Comparison of ENCODE assay signal across 10 mouse cellular contexts in genomic region chr7:30443696-30444095, GRCm38 (mm10). TPM values are rescaled to one million over a fixed set of nuclear protein-coding genes. Genes with fewer than 3 reads are reported as not detected.
A peak's percentile ranks its signal among the peaks of the same experiment; 100 is the strongest.
DNase-seq lines count a peak whose midpoint lies in the region; ATAC-seq lines count a peak whose summit lies in the region.
"Had no signal": no experiment of that assay in that cellular context is flagged by ENCODE, and none has a peak within 500 bp of the region (broad histone marks: within the 10 kb centered on the region; RNA-seq: fewer than 3 reads in every experiment).

No protein-coding gene starts in this region.

- H3K9ac ChIP-seq in forebrain, embryonic 13.5 days = peak overlapping the region; percentile 92; the same call in 1 of the 2 replicates
- H3K9ac ChIP-seq in liver, embryonic 13.5 days = no peak overlapping the region

- H3K27me3 ChIP-seq in forebrain, embryonic 13.5 days = no peaks in the 10 kb centered on the region
- peaks cover 55% of the 10 kb centered on the region for H3K27me3 ChIP-seq in liver, embryonic 13.5 days

- DNase-seq in embryo, embryonic 10.5 days (ENCODE audit: low spot score) = peak; percentile 51
- DNase-seq in embryo, embryonic 10 days (ENCODE audit: low spot score) = no peak
- peak; percentile 56 for DNase-seq in CD4-positive helper T cell, adult 2 months (ENCODE audit: low read depth, low spot score)
- DNase-seq in liver, embryonic 13.5 days = no peak
- no peak for DNase-seq in gastrocnemius, postnatal 25 days
- DNase-seq in left cerebral cortex, postnatal 25 days (ENCODE audit: low spot score in 2 of 2) = no peak
- no peak for DNase-seq in right cerebral cortex, postnatal 25 days

- H3K4me2 ChIP-seq in forebrain, embryonic 13.5 days = peak overlapping the region; percentile 86
- peak overlapping the region; percentile 73; the same call in 1 of the 2 replicates for H3K4me2 ChIP-seq in liver, embryonic 13.5 days

- H3K27ac ChIP-seq in forebrain, embryonic 13.5 days = peak overlapping the region; percentile 92; the same call in 1 of the 2 replicates
- H3K27ac ChIP-seq in liver, embryonic 13.5 days = no peak overlapping the region

- H3K4me3 ChIP-seq in forebrain, embryonic 13.5 days = peak overlapping the region; percentile 67
- H3K4me3 ChIP-seq in liver, embryonic 13.5 days (replicated peaks) = no peak overlapping the region

- no peak for ATAC-seq in forebrain, embryonic 13.5 days
- no peak for ATAC-seq in liver, embryonic 13.5 days (ENCODE audit: low read depth)

- 20% methylated on average over 9 of the region's 9 CpGs for WGBS in forebrain, embryonic 13.5 days
- WGBS in liver, embryonic 13.5 days (ENCODE audit: insufficient replicate concordance) = 13% methylated on average over 9 of the region's 9 CpGs

- peaks cover 21% of the 10 kb centered on the region for H3K4me1 ChIP-seq in forebrain, embryonic 13.5 days
- peaks cover 16% of the 10 kb centered on the region for H3K4me1 ChIP-seq in liver, embryonic 13.5 days (replicated peaks)

- intact Hi-C loops in left cerebral cortex, postnatal 25 days (cut with DNase I) = loop anchor here (2.0 to 5.0 kb wide), 2 partner anchors 49 to 115 kb away; partner anchors contain the start of genes Lin37 and Prodh2

- H3K9me3 ChIP-seq in forebrain, embryonic 13.5 days (replicated peaks) = no peaks in the 10 kb centered on the region
- H3K9me3 ChIP-seq in liver, embryonic 13.5 days (replicated peaks) = peaks cover 4% of the 10 kb centered on the region; the same call in 1 of the 2 replicates

- peaks cover 46% of the 10 kb centered on the region for H3K36me3 ChIP-seq in forebrain, embryonic 13.5 days (ENCODE audit: poor library complexity, severe bottlenecking)
- no peaks in the 10 kb centered on the region for H3K36me3 ChIP-seq in liver, embryonic 13.5 days

RNA-seq across cellular contexts. Expression of gene Aplp1, which starts 1.6 kb away (rescaled TPM):
- 306 and 329 TPM in 2 replicates for polyA plus RNA-seq in forebrain, embryonic 13.5 days (2015; fragmentation: Nextera tagmentation; extraction: Ambion mirVana)
- 4.6 and 4.7 TPM in 2 replicates for polyA plus RNA-seq in liver, embryonic 13.5 days (2015; fragmentation: Nextera tagmentation; extraction: Ambion mirVana)
- total RNA-seq in gastrocnemius, postnatal 25 days (2021) = under 1 TPM; 0.72 to 0.95 TPM
- total RNA-seq in left cerebral cortex, postnatal 25 days (2021) = 1,000 to 10,000 TPM; 1,270 to 1,289 TPM
- total RNA-seq: hematopoietic stem cell, adult 5-6 weeks; monocyte, adult 5-6 weeks had no signal

RNA-seq across cellular contexts. Expression of gene Kirrel2, which starts 13.8 kb away (rescaled TPM):
- polyA plus RNA-seq in forebrain, embryonic 13.5 days (2015; fragmentation: Nextera tagmentation; extraction: Ambion mirVana) = 0.36 and 0.65 TPM in 2 replicates
- 0.16 and 0.20 TPM in 2 replicates for polyA plus RNA-seq in liver, embryonic 13.5 days (2015; fragmentation: Nextera tagmentation; extraction: Ambion mirVana)
- not detected for total RNA-seq in gastrocnemius, postnatal 25 days (2021)
- total RNA-seq in left cerebral cortex, postnatal 25 days (2021) = 10 to 100 TPM; 11.4 to 11.7 TPM
- total RNA-seq: hematopoietic stem cell, adult 5-6 weeks; monocyte, adult 5-6 weeks had no signal

RNA-seq across cellular contexts. Expression of gene Nphs1, which starts 14.4 kb away (rescaled TPM):
- polyA plus RNA-seq in forebrain, embryonic 13.5 days (2015; fragmentation: Nextera tagmentation; extraction: Ambion mirVana) = 0.15 and 0.18 TPM in 2 replicates
- polyA plus RNA-seq in liver, embryonic 13.5 days (2015; fragmentation: Nextera tagmentation; extraction: Ambion mirVana) = 0.13 and 0.17 TPM in 2 replicates
- not detected for total RNA-seq in gastrocnemius, postnatal 25 days (2021)
- 1 to 10 TPM in 1 of 2 experiments, under 1 TPM in 1; 0.78 to 1.5 TPM for total RNA-seq in left cerebral cortex, postnatal 25 days (2021)
- total RNA-seq: monocyte, adult 5-6 weeks had no signal

RNA-seq across cellular contexts. Expression of gene Nfkbid, which starts 22.2 kb away (rescaled TPM):
- 1.3 and 1.6 TPM in 2 replicates for polyA plus RNA-seq in forebrain, embryonic 13.5 days (2015; fragmentation: Nextera tagmentation; extraction: Ambion mirVana)
- polyA plus RNA-seq in liver, embryonic 13.5 days (2015; fragmentation: Nextera tagmentation; extraction: Ambion mirVana) = 1.2 TPM in 2 replicates
- under 1 TPM in 1 of 2 experiments, not detected in 1; 0.27 TPM for total RNA-seq in gastrocnemius, postnatal 25 days (2021)
- 1 to 10 TPM; 2.6 to 2.7 TPM for total RNA-seq in left cerebral cortex, postnatal 25 days (2021)

RNA-seq across cellular contexts. Expression of gene Hcst, which starts 24.0 kb away (rescaled TPM):
- 0.88 TPM in 1 of 2 replicates, not detected in the other for polyA plus RNA-seq in forebrain, embryonic 13.5 days (2015; fragmentation: Nextera tagmentation; extraction: Ambion mirVana)
- polyA plus RNA-seq in liver, embryonic 13.5 days (2015; fragmentation: Nextera tagmentation; extraction: Ambion mirVana) = 2.7 and 4.0 TPM in 2 replicates
- not detected for total RNA-seq in gastrocnemius, postnatal 25 days (2021)
- total RNA-seq in left cerebral cortex, postnatal 25 days (2021) = 1 to 10 TPM in 1 of 2 experiments, not detected in 1; 1.2 TPM

Comparison
In these comparisons a context has a peak if more than half of its experiments do, and no peak if none do; other contexts are left out.
1. DNase-seq: peak in embryo, embryonic 10.5 days (single experiment) and CD4-positive helper T cell, adult 2 months (single experiment); none in embryo, embryonic 10 days (single experiment), liver, embryonic 13.5 days (single experiment), gastrocnemius, postnatal 25 days (single experiment), left cerebral cortex, postnatal 25 days (0 of 2) and right cerebral cortex, postnatal 25 days (single experiment).
2. RNA of gene Aplp1, which starts 1.6 kb away (total RNA-seq): 1,270 to 1,289 TPM in left cerebral cortex, postnatal 25 days; 0.72 to 0.95 TPM in gastrocnemius, postnatal 25 days; every median in the first group is over 100 times any median in the second.
3. RNA of gene Kirrel2, which starts 13.8 kb away (total RNA-seq): 11.4 to 11.7 TPM in left cerebral cortex, postnatal 25 days; not detected in gastrocnemius, postnatal 25 days; every median in the first group is over 10 times any median in the second.